14 mouse cellular contexts compared by ENCODE assay signal in genomic region chr6:134764441-134765061, GRCm38 (mm10). TPM values are rescaled to one million over a fixed set of nuclear protein-coding genes. Genes with fewer than 3 reads are reported as not detected.
DNase-seq lines count a peak whose midpoint lies in the region; ATAC-seq and TF ChIP-seq lines count a peak whose summit lies in the region.
"Had no signal": no experiment of that assay in that cellular context is flagged by ENCODE, and none has a peak within 500 bp of the region (broad histone marks: within the 10 kb centered on the region; RNA-seq: fewer than 3 reads in every experiment).

No protein-coding gene starts in this region.

- TF ChIP-seq CTCF in heart, postnatal 0 days (IDR thresholded peaks at IDR 0.05; ENCODE audit: low read depth) = no peak

- peaks cover 15% of the 10 kb centered on the region for H3K4me1 ChIP-seq in heart, embryonic 11.5 days (ENCODE audit: control insufficient read depth, insufficient read depth, low read length)
- peaks cover 38% of the 10 kb centered on the region for H3K4me1 ChIP-seq in heart, postnatal 0 days (ENCODE audit: control insufficient read depth, insufficient read depth)
- H3K4me1 ChIP-seq: embryonic facial prominence, embryonic 15.5 days had no signal

- no peak overlapping the region for H3K9ac ChIP-seq in heart, embryonic 11.5 days (ENCODE audit: low read depth, low read length)
- H3K9ac ChIP-seq in heart, postnatal 0 days (replicated peaks; ENCODE audit: low read depth, low read length) = no peak overlapping the region
- H3K9ac ChIP-seq: embryonic facial prominence, embryonic 15.5 days had no signal

- WGBS in heart, embryonic 11.5 days (ENCODE audit: insufficient replicate concordance) = 81% methylated on average over 5 of the region's 5 CpGs
- 59% methylated on average over 5 of the region's 5 CpGs for WGBS in heart, postnatal 0 days

- H3K9me3 ChIP-seq in heart, embryonic 11.5 days (replicated peaks; ENCODE audit: control insufficient read depth, low read length) = no peaks in the 10 kb centered on the region
- H3K9me3 ChIP-seq in heart, postnatal 0 days (replicated peaks; ENCODE audit: control insufficient read depth, low read length) = no peaks in the 10 kb centered on the region
- H3K9me3 ChIP-seq: embryonic facial prominence, embryonic 15.5 days had no signal

- ATAC-seq in heart, embryonic 11.5 days (replicated peaks; ENCODE audit: insufficient number of reproducible peaks, low FRiP score, low TSS enrichment) = 0 out of 2 replicates have a peak, but pooled peaks have one; percentile 35
- peak; percentile 73 for ATAC-seq in heart, postnatal 0 days (ENCODE audit: insufficient read depth, low read depth)

- H3K27me3 ChIP-seq in heart, embryonic 11.5 days (ENCODE audit: control insufficient read depth, insufficient read depth, low read length) = no peaks in the 10 kb centered on the region
- H3K27me3 ChIP-seq in heart, postnatal 0 days (ENCODE audit: control insufficient read depth, insufficient read depth, low read length) = no peaks in the 10 kb centered on the region
- H3K27me3 ChIP-seq: CH12.LX; embryonic facial prominence, embryonic 15.5 days had no signal

- TF ChIP-seq EP300 in heart, postnatal 0 days (IDR thresholded peaks at IDR 0.05; ENCODE audit: low read depth) = no peak

- no peak for DNase-seq in heart, postnatal 36 days
- peak; percentile 75 for DNase-seq in Muller cell, postnatal 12 days (ENCODE audit: inconsistent ontology term)
- peak; percentile 33 for DNase-seq in adrenal gland, postnatal 14 days
- no peak for DNase-seq in heart, postnatal 0 days (ENCODE audit: low spot score)
- DNase-seq in MN1 (ENCODE audit: low spot score) = no peak
- DNase-seq in testis, postnatal 14 days (ENCODE audit: low spot score) = no peak
- DNase-seq in cerebellum, adult 11 months = no peak
- DNase-seq: cerebellum, postnatal 14 days; kidney, adult 18-20 months; left cerebral cortex, postnatal 4 days; right cerebral cortex, postnatal 4 days had no signal

- no peaks in the 10 kb centered on the region for H3K36me3 ChIP-seq in heart, embryonic 11.5 days (ENCODE audit: control insufficient read depth, insufficient read depth, low read length)
- H3K36me3 ChIP-seq in heart, postnatal 0 days (replicated peaks; ENCODE audit: control insufficient read depth, insufficient read depth, low read length) = 0 out of 2 replicates have a peak, but pooled peaks cover 4% of the 10 kb centered on the region
- H3K36me3 ChIP-seq: embryonic facial prominence, embryonic 15.5 days had no signal

- H3K27ac ChIP-seq in heart, embryonic 11.5 days (ENCODE audit: low read depth, low read length) = no peak overlapping the region
- H3K27ac ChIP-seq in heart, postnatal 0 days (ENCODE audit: low read depth) = peak overlapping the region; percentile 23; the same call in 1 of the 2 replicates
- H3K27ac ChIP-seq: embryonic facial prominence, embryonic 15.5 days had no signal

- H3K4me3 ChIP-seq in heart, embryonic 11.5 days (ENCODE audit: low read depth, low read length) = no peak overlapping the region
- no peak overlapping the region for H3K4me3 ChIP-seq in heart, postnatal 0 days (ENCODE audit: low read depth, low read length)
- H3K4me3 ChIP-seq: embryonic facial prominence, embryonic 15.5 days had no signal

- intact Hi-C loops in heart, postnatal 36 days (cut with DNase I) = no loop called here

- H3K4me2 ChIP-seq in heart, embryonic 11.5 days = no peak overlapping the region
- no peak overlapping the region for H3K4me2 ChIP-seq in heart, postnatal 0 days (ENCODE audit: low read depth, low read length)
- H3K4me2 ChIP-seq: embryonic facial prominence, embryonic 15.5 days had no signal

RNA-seq across cellular contexts. Expression of gene Dusp16, which starts 27.9 kb away (rescaled TPM):
- 19.7 and 20.6 TPM in 2 replicates for polyA plus RNA-seq in heart, embryonic 11.5 days (2014; fragmentation: Nextera tagmentation; extraction: Ambion mirVana)
- total RNA-seq in heart, postnatal 36 days (2021) = 10 to 100 TPM; 22.2 to 25.6 TPM
- total RNA-seq in adrenal gland, postnatal 14 days (2021) = 17.9 and 22.8 TPM in 2 replicates
- total RNA-seq in heart, postnatal 0 days (2014; rRNA removed; ENCODE audit: low replicate concordance) = 19.9 and 29.2 TPM in 2 replicates
- polyA plus RNA-seq in heart, postnatal 0 days (2015; fragmentation: Nextera tagmentation; extraction: Ambion mirVana) = 8.1 and 9.6 TPM in 2 replicates

Comparison
In these comparisons a context has a peak if more than half of its experiments do, and no peak if none do; other contexts are left out.
1. DNase-seq: peak in Muller cell, postnatal 12 days (single experiment) and adrenal gland, postnatal 14 days (single experiment); none in heart, postnatal 36 days (0 of 2), heart, postnatal 0 days (single experiment), MN1 (single experiment), testis, postnatal 14 days (single experiment) and cerebellum, adult 11 months (single experiment).